Mouse (Mus musculus): ENCODE measurements at regions not wholly inside any gene's neighbourhood (a gene's known extent, or its start where the extent isn't known, plus 50 kb on each side); places are given as distances from the start of the nearest gene placed in this dataset.
"Not testable (repeated sequence)": the region's sequence is repeated elsewhere in the genome, so short reads cannot be mapped to it uniquely, and the experiment has no call there.

- no peak for DNase-seq
These were observed 252.1 kb downstream of the Fgf9 start for GRCm38 (mm10) chr14:58322461-58322860.

GRCm38 (mm10) chr14:58321875-58322274, 251.5 kb downstream of the Fgf9 start:
- DNase-seq = no peak

GRCm38 (mm10) chr14:58321234-58321633, 250.9 kb downstream of the Fgf9 start:
- DNase-seq = no peak

- no peak for DNase-seq
These were observed 247.3 kb downstream of the Fgf9 start for GRCm38 (mm10) chr14:58317640-58318039.

GRCm38 (mm10) chr14:58317231-58317630, 246.9 kb downstream of the Fgf9 start:
- no peak for DNase-seq

- DNase-seq = no peak
These were observed 237.3 kb downstream of the Fgf9 start for GRCm38 (mm10) chr14:58307695-58308094.

GRCm38 (mm10) chr14:58306832-58307521, 236.6 kb downstream of the Fgf9 start:
- DNase-seq = no peak

- DNase-seq = peak; percentile 19
These were observed 230.1 kb downstream of the Fgf9 start for GRCm38 (mm10) chr14:58300411-58300887.

- peak; percentile 8 for DNase-seq
These were observed 215.7 kb downstream of the Fgf9 start for GRCm38 (mm10) chr14:58286007-58286525.

GRCm38 (mm10) chr14:58282708-58283290, 212.5 kb downstream of the Fgf9 start:
- peak; percentile 59 for DNase-seq

- DNase-seq = no peak
These were observed 211.9 kb downstream of the Fgf9 start for GRCm38 (mm10) chr14:58282264-58282663.

- DNase-seq = not testable (repeated sequence)
These were observed 204.1 kb downstream of the Fgf9 start for GRCm38 (mm10) chr14:58274440-58274839.

- DNase-seq = no peak
These were observed 203.5 kb downstream of the Fgf9 start for GRCm38 (mm10) chr14:58273693-58274419.

GRCm38 (mm10) chr14:58265373-58265772, 195.0 kb downstream of the Fgf9 start:
- no peak for DNase-seq

GRCm38 (mm10) chr14:58264401-58264800, 194.1 kb downstream of the Fgf9 start:
- no peak for DNase-seq

GRCm38 (mm10) chr14:58253369-58253968, 183.1 kb downstream of the Fgf9 start:
- DNase-seq = peak; percentile 51

- DNase-seq = no peak
These were observed 155.5 kb downstream of the Fgf9 start for GRCm38 (mm10) chr14:58225869-58226268.

GRCm38 (mm10) chr14:58224419-58224818, 154.1 kb downstream of the Fgf9 start:
- no peak for DNase-seq

- no peak for DNase-seq
These were observed 138.1 kb downstream of the Fgf9 start for GRCm38 (mm10) chr14:58208401-58208800.

GRCm38 (mm10) chr14:58202607-58203295, 132.4 kb downstream of the Fgf9 start:
- no peak for DNase-seq

- DNase-seq = no peak
These were observed 119.6 kb downstream of the Fgf9 start for GRCm38 (mm10) chr14:58189948-58190347.

- no peak for DNase-seq
These were observed 112.5 kb downstream of the Fgf9 start for GRCm38 (mm10) chr14:58182869-58183268.
